Mouse (Mus musculus): ENCODE measurements around the gene Tle4. TPM values are rescaled to one million over a fixed set of nuclear protein-coding genes. Genes with fewer than 3 reads are reported as not detected.

The Tle4 gene
- total and polyA plus RNA-seq, 2 experiments from 2014 or later, result 22.9 to 82.7 TPM

GRCm38 (mm10) chr19:14414957-14415356 lies 182.9 kb downstream of the Tle4 start:
- no peak for TF ChIP-seq CTCF (IDR thresholded peaks at IDR 0.05; ENCODE audit: low read depth)

GRCm38 (mm10) chr19:14406603-14407002 lies 191.2 kb downstream of the Tle4 start:
- Histone ChIP-seq H3K4me2 (ENCODE audit: low read depth) (no peak overlapping the region), H3K9ac (no peak overlapping the region), H3K27ac (ENCODE audit: low read depth, low read length) (no peak overlapping the region; the same call in 1 of the 2 replicates), H3K4me3 (ENCODE audit: low read depth, low read length) (no peak overlapping the region), H3K9me3 (ENCODE audit: low read length) (no peaks in the 10 kb centered on the region), H3K27me3 (ENCODE audit: insufficient read depth, low read length) (no peaks in the 10 kb centered on the region), H3K4me1 (ENCODE audit: insufficient read depth) (no peaks in the 10 kb centered on the region), H3K36me3 (ENCODE audit: insufficient read depth) (no peaks in the 10 kb centered on the region)
- no peak for TF ChIP-seq CTCF (IDR thresholded peaks at IDR 0.05; ENCODE audit: low read depth)
- peak; percentile 85 for ATAC-seq
- WGBS, result 54% methylated on average over 10 of the region's 10 CpGs
- peak; percentile 65 for DNase-seq

More at GRCm38 (mm10) chr19:14414957-14415356, 182.9 kb downstream of the Tle4 start:
- Histone ChIP-seq H3K9me3 (ENCODE audit: low read length) (no peaks in the 10 kb centered on the region), H3K4me1 (ENCODE audit: insufficient read depth) (no peaks in the 10 kb centered on the region), H3K27ac (ENCODE audit: low read depth, low read length) (no peak overlapping the region), H3K9ac (no peak overlapping the region), H3K36me3 (ENCODE audit: insufficient read depth) (no peaks in the 10 kb centered on the region), H3K4me2 (ENCODE audit: low read depth) (no peak overlapping the region), H3K4me3 (ENCODE audit: low read depth, low read length) (no peak overlapping the region), H3K27me3 (ENCODE audit: insufficient read depth, low read length) (no peaks in the 10 kb centered on the region; the same call in 1 of the 2 replicates)
- WGBS, result 9% methylated on average over 4 of the region's 4 CpGs
- DNase-seq (no peak), ATAC-seq (no peak)

All from forebrain, postnatal 0 days (tissue).